Mouse (Mus musculus): Measurements from ENCODE around the gene Snca. TPM values are rescaled to one million over a fixed set of nuclear protein-coding genes. Genes with fewer than 3 reads are reported as not detected.

Snca gene
- polyA plus RNA-seq (2014; fragmentation: Illumina TruSeq; extraction: RNeasy Lipid Tissue Mini Kit (QIAGEN cat#74804); ENCODE audit: low replicate concordance), result 0.63 TPM

GRCm38 (mm10) chr6:60829282-60829891 is at the start of gene Snca:
TSS of gene Snca (minus strand) at chr6:60829855.

Other genes with a start within 250 kb of the Snca start
- 23.3 TPM for gene Mmrn1, start 95.1 kb upstream of the Snca start, polyA plus RNA-seq (2014; fragmentation: Illumina TruSeq; extraction: RNeasy Lipid Tissue Mini Kit (QIAGEN cat#74804); ENCODE audit: low replicate concordance)

Data from small intestine, adult 10 weeks (tissue).